Mouse (Mus musculus) testis, postnatal 14 days (tissue): ENCODE measurements at regions not wholly inside any gene's neighbourhood (a gene's known extent, or its start where the extent isn't known, plus 50 kb on each side); places are given as distances from the start of the nearest gene placed in this dataset.

ENCODE experiments used
- DNase-seq: peaks from one replicate; pipeline ENCODE4 v3.0.0; 2021; ENCODE audit warnings: low spot score

DNA sequence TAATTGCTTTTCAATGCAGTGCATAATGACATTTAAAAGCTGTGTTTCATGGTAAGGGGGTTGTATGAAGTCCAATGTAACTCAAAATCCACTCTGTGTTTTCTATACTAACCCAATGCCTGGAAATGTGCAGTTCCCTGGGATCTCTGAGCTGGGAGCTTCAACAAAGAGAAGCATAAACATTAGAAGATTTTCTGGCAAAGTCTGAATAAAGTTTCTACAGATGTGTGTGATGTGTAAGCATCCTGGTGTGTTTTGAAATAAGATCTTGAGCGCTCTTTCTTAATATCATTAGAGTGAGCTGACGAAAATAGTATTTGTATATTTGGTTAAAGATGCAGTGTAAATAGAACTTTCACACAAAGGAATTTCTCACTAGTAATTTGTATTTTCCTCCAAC is 212.2 kb upstream of the Ferd3l start:
- no peak for DNase-seq

GRCm38 (mm10) chr12:33717053-33717452 is 211.2 kb upstream of the Ferd3l start:
- DNase-seq, result no peak

GRCm38 (mm10) chr12:33717601-33718260 is 210.5 kb upstream of the Ferd3l start:
- DNase-seq, result no peak

DNA sequence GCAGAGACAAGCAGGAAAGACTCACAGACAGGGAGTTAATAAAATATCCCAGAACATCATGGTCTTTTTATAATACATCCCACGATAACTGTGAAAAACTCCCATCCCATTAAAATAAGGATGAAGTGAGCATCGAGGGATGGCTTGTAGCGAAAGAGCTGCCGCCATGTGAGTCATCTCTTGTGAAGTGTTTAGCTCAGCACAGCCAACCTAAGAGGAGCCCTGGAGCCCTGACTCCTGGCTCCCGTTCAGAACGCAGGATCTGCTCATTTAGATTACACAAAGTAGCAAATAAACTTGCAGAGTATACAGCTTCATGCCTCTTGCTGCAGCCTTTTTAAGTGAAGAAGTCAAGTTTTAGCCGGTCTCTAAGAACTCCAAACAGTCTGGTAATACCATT is 209.2 kb upstream of the Ferd3l start:
- peak; percentile 15 for DNase-seq

- DNase-seq, result no peak
These were observed 196.3 kb upstream of the Ferd3l start for GRCm38 (mm10) chr12:33731937-33732336.

DNA sequence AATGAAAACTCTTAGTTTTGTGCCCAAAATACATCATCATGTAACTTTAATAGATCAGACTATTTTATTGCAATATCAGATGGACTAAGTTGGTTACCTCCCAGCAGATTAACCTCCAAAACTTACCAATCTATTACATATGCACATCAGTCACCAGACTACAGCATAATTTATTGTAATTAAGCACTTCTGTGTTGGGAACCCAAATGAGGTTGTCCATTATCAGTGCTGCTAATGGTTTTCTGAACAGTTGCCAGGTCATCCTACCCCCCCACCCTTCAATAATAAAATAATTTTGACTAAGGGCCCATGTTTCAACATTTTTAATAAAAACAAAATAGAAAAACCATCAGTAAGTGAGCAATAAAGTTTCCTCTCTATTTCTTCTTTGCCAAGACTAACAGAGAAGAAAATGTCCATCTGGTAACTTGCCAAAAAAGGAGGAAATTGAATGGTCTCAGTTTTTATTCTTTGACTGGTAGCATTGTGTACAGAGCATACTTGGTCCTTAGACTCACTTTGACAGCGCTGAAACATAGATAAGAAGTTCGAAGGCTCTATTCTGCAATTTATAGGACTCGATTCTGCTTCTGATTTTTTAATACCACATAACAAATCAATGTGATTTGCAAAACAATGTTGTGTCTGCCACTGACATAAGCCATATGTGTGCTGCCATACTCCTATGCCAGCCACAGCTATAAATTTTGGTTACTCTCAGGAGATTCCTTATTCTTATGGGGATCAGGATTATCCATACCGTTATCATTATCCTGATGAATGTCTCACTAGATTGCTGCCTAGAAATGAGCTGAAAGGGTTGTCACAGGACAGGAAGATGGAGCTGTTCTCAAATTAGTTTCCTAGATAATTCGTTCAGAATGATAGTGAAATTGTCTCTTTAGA is 152.4 kb upstream of the Ferd3l start:
- DNase-seq, result no peak

DNA sequence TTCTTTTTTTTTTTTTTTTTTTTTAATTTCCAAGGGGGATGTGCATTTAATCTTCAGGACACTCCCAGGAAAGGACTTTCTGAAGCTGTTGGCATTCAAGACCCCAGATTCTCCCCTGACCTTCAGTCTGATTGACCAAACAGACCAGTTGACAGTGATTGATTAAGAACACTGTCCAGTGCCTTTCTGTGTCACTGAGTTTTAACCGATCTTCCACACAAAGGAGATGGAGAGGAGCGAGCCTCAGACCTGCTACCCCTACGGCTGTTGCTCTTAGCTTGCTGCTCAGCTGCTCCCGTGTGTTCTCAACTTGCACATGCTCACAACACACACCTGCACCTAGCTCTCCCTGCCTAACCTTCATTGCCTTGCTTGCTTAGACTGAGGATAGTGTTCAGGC is 149.7 kb upstream of the Ferd3l start:
- no peak for DNase-seq

DNA sequence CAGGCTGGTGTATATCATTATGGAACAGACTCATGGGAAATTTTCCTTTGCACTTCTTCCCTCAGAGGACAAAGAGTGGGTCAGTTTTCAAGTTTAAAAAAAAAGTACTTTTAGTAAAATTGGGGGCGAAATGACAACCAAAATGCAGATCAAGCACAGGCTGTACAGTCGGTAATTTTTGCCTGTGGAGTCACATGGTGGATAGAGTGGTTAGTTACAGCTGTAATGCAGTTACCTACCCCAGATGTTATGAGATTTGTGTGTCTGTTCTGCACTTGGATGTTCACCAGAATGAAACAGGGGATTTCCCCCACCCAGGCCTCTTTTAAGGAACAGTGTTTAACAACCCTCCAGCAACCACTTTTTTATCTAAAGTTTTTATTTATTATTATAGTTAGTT is 148.3 kb upstream of the Ferd3l start:
- no peak for DNase-seq

DNA sequence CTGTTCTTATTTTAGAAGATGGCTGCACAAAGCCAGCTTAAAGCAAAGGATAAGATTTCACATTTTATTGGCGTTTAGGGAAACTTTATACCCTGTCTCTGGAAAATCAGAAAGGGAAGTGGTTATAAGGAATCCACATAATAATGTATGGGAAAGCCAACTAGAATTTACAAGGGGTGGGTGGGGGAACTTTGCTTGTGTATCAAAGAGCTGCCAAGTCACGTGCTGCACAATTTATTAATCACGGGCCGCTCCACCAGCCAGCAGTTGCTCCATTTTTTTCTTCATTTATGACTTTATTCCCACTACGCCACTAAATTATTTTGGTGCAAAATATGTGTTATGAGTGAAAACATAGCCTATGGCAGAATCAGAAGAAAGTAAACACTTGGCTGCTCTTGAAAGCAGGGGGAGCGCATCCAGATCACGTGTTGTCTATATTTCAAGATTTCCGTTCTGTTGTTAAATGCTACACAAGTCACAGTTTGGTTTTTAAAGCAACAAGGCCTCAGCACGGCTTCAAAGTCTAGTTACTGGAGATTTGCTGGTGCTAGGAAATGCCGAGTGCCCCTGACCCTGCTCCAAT is 123.9 kb upstream of the Ferd3l start:
- DNase-seq, result no peak

GRCm38 (mm10) chr12:33825571-33825970 is 102.7 kb upstream of the Ferd3l start:
- DNase-seq, result no peak

GRCm38 (mm10) chr12:33849088-33849487 is 79.1 kb upstream of the Ferd3l start:
- DNase-seq, result no peak

- DNase-seq, result no peak
These were observed 76.5 kb upstream of the Ferd3l start for GRCm38 (mm10) chr12:33851736-33852135.
